ENCODE assay signal across 8 mouse cellular contexts in the genomic region with DNA sequence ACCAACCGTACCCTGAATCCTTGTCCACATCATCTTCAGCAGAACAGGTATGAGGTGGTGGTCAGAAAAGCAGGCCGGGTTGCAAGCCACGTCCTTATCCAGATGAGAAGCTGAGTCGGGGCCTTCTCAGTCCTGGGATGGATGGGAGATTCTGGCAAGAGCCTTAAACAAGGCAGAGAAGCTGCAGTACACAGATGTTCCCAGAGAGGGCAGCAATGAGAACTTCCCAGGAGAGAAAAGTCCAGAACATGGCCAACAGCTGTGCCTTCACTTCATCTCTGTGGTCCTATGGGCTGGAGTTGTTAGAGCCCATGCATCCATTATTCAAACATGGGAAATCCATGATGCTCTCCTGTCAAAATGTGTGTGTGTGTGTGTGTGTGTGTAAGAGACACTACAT. TPM values are rescaled to one million over a fixed set of nuclear protein-coding genes. Genes with fewer than 3 reads are reported as not detected.
DNase-seq lines count a peak whose midpoint lies in the region; ATAC-seq and TF ChIP-seq lines count a peak whose summit lies in the region.

No protein-coding gene starts in this region.

- H3K27me3 ChIP-seq in intestine, postnatal 0 days (replicated peaks; ENCODE audit: control insufficient read depth, insufficient read depth, low read length) = no peaks in the 10 kb centered on the region
- H3K27me3 ChIP-seq in intestine, embryonic 15.5 days (replicated peaks) = no peaks in the 10 kb centered on the region

- H3K36me3 ChIP-seq in intestine, postnatal 0 days (ENCODE audit: control insufficient read depth, insufficient read depth) = no peaks in the 10 kb centered on the region
- no peaks in the 10 kb centered on the region for H3K36me3 ChIP-seq in intestine, embryonic 15.5 days

- H3K9ac ChIP-seq in intestine, postnatal 0 days (ENCODE audit: low read depth, low read length) = no peak overlapping the region
- H3K9ac ChIP-seq in intestine, embryonic 15.5 days = no peak overlapping the region

- 57% methylated on average over 4 of the region's 4 CpGs for WGBS in intestine, postnatal 0 days
- WGBS in intestine, embryonic 15.5 days = 63% methylated on average over 4 of the region's 4 CpGs

- no peak overlapping the region for H3K4me2 ChIP-seq in intestine, postnatal 0 days (replicated peaks; ENCODE audit: low read depth)
- H3K4me2 ChIP-seq in intestine, embryonic 15.5 days (replicated peaks) = no peak overlapping the region

- no peak overlapping the region for H3K27ac ChIP-seq in intestine, postnatal 0 days (ENCODE audit: low read depth, low read length)
- no peak overlapping the region for H3K27ac ChIP-seq in intestine, embryonic 15.5 days

- peak; percentile 86 for DNase-seq in ES-CJ7 (ENCODE audit: low read depth, low spot score)
- peak; percentile 72 for DNase-seq in brain, embryonic 14.5 days (ENCODE audit: low read depth)
- peak; percentile 51 for DNase-seq in frontal cortex, postnatal 25 days (ENCODE audit: low spot score in 2 of 2)
- peak; percentile 50 to 64 for DNase-seq in left cerebral cortex, postnatal 25 days (ENCODE audit: low spot score in 2 of 2)
- DNase-seq in thymus, postnatal 4 days = peak; percentile 80

- H3K9me3 ChIP-seq in intestine, postnatal 0 days (ENCODE audit: control insufficient read depth) = no peaks in the 10 kb centered on the region
- H3K9me3 ChIP-seq in intestine, embryonic 15.5 days = no peaks in the 10 kb centered on the region

- H3K4me1 ChIP-seq in intestine, postnatal 0 days (replicated peaks; ENCODE audit: control insufficient read depth, insufficient read depth, low read length) = no peaks in the 10 kb centered on the region
- H3K4me1 ChIP-seq in intestine, embryonic 15.5 days (replicated peaks) = no peaks in the 10 kb centered on the region

- no peak for TF ChIP-seq POLR2A in brain, embryonic 14.5 days (IDR thresholded peaks at IDR 0.05; ENCODE audit: borderline replicate concordance, extremely low read depth, insufficient read depth, insufficient read length, poor library complexity, severe bottlenecking)

- H3K4me3 ChIP-seq in intestine, postnatal 0 days (ENCODE audit: low read depth, low read length) = no peak overlapping the region
- H3K4me3 ChIP-seq in intestine, embryonic 15.5 days (replicated peaks) = no peak overlapping the region

- intact Hi-C loops in left cerebral cortex, postnatal 25 days (cut with DNase I) = loop anchor here (2.0 kb wide), 1 partner anchor 41 kb away; no protein-coding TSS in a partner anchor

- ATAC-seq in intestine, postnatal 0 days = no peak
- ATAC-seq in intestine, embryonic 15.5 days = no peak
- ATAC-seq in neutrophil, adult 5-6 weeks (ENCODE audit: extremely low read depth, insufficient number of reproducible peaks, low FRiP score, poor library complexity, severe bottlenecking) = peak; percentile 69

- TF ChIP-seq CTCF in intestine, postnatal 0 days (IDR thresholded peaks at IDR 0.05; ENCODE audit: low read depth) = peak; percentile 77
- TF ChIP-seq CTCF in brain, embryonic 14.5 days (IDR thresholded peaks at IDR 0.05; ENCODE audit: borderline replicate concordance, extremely low read depth, insufficient read depth, insufficient read length) = peak; percentile 61

RNA-seq across cellular contexts. Expression of a gene that starts 39.2 kb away (rescaled TPM):
- 3.3 and 3.4 TPM in 2 replicates for polyA plus RNA-seq in intestine, postnatal 0 days (2015; fragmentation: Nextera tagmentation; extraction: Ambion mirVana)
- 5.8 and 6.2 TPM in 2 replicates for polyA plus RNA-seq in intestine, embryonic 15.5 days (2015; fragmentation: Nextera tagmentation; extraction: Ambion mirVana)
- polyA plus RNA-seq in brain, embryonic 14.5 days (2012; rRNA removed) = 8.7 and 12.8 TPM in 2 replicates
- 10 to 100 TPM; 61.4 to 65.9 TPM for total RNA-seq in left cerebral cortex, postnatal 25 days (2021)
- 80.2 and 90.7 TPM in 2 replicates for total RNA-seq in neutrophil, adult 5-6 weeks (2017)
